Mouse (Mus musculus): ENCODE data around the gene Pde2a. TPM values are rescaled to one million over a fixed set of nuclear protein-coding genes. Genes with fewer than 3 reads are reported as not detected.

Gene Pde2a
- polyA plus RNA-seq, 1 experiment from 2014 or later = 8.9 TPM

DNA sequence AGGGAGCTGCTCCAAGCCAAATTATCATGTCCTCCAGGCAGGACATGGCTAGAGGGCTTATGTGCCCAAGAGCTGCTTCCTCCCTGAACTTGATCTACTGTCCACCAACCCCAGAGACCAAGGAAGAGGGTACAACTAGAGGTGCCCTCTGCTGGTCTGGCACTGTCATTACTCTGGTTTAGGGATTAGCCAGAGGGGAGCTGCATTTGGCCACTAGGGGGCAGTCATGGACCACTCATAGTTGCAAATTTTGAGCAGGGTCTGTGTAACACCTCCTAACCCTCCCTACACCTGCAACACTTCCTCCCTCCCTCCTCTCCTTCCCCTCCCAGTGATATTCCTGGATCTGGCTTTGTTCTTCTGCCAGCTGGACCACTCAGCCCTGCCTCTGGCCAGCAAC lies 8.7 kb upstream of the Pde2a start:
- Histone ChIP-seq H3K36me3 (ENCODE audit: control insufficient read depth, insufficient read depth, low read length) (peaks cover 40% of the 10 kb centered on the region), H3K9me3 (ENCODE audit: control insufficient read depth, low read depth, low read length) (no peaks in the 10 kb centered on the region), H3K4me1 (ENCODE audit: control insufficient read depth, insufficient read depth, low read length) (peaks cover 20% of the 10 kb centered on the region; the same call in 1 of the 2 replicates), H3K4me3 (ENCODE audit: low read depth, low read length) (no peak overlapping the region), H3K4me2 (replicated peaks; ENCODE audit: low read depth, low read length) (no peak overlapping the region), H3K9ac (replicated peaks; ENCODE audit: low read depth, low read length) (no peak overlapping the region), H3K27ac (ENCODE audit: low read length) (no peak overlapping the region), H3K27me3 (ENCODE audit: control insufficient read depth, insufficient read depth, low read length) (no peaks in the 10 kb centered on the region)
- ATAC-seq (ENCODE audit: insufficient number of reproducible peaks, insufficient read depth, low FRiP score, low read depth) = peak; percentile 24

DNA sequence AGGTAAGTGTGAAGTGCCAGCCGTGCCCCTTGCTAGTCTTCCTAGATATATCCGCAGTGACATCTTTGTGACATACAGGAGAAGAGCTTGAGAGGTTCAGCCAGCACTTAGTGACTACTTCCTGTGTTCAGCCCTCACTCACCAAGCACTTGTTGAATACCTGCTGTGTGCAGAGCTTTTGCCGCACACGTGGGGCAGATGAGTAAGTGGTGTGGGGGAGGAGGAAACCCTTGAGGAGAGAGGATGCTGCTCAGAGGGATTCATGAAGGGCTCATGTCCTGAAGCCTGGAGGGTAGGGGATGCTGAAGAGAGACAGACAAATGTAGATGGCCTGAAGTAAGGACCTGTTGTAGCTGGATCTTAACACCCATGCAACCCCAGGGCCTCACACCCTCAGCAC lies 7.3 kb upstream of the Pde2a start:
- Histone ChIP-seq H3K9me3 (ENCODE audit: control insufficient read depth, low read depth, low read length) (no peaks in the 10 kb centered on the region), H3K9ac (replicated peaks; ENCODE audit: low read depth, low read length) (no peak overlapping the region), H3K27me3 (ENCODE audit: control insufficient read depth, insufficient read depth, low read length) (no peaks in the 10 kb centered on the region), H3K36me3 (ENCODE audit: control insufficient read depth, insufficient read depth, low read length) (peaks cover 26% of the 10 kb centered on the region), H3K4me3 (ENCODE audit: low read depth, low read length) (no peak overlapping the region), H3K27ac (ENCODE audit: low read length) (peak overlapping the region; percentile 2; the same call in 1 of the 2 replicates), H3K4me1 (ENCODE audit: control insufficient read depth, insufficient read depth, low read length) (peaks cover 20% of the 10 kb centered on the region; the same call in 1 of the 2 replicates), H3K4me2 (replicated peaks; ENCODE audit: low read depth, low read length) (no peak overlapping the region)
- WGBS = 35% methylated on average over 4 of the region's 4 CpGs
- ATAC-seq (ENCODE audit: insufficient number of reproducible peaks, insufficient read depth, low FRiP score, low read depth) = no peak

- Histone ChIP-seq H3K27ac (ENCODE audit: low read length) (peak overlapping the region; percentile 2; the same call in 1 of the 2 replicates), H3K4me3 (ENCODE audit: low read depth, low read length) (no peak overlapping the region), H3K4me2 (replicated peaks; ENCODE audit: low read depth, low read length) (no peak overlapping the region), H3K9ac (replicated peaks; ENCODE audit: low read depth, low read length) (no peak overlapping the region), H3K27me3 (ENCODE audit: control insufficient read depth, insufficient read depth, low read length) (no peaks in the 10 kb centered on the region), H3K9me3 (ENCODE audit: control insufficient read depth, low read depth, low read length) (no peaks in the 10 kb centered on the region), H3K4me1 (ENCODE audit: control insufficient read depth, insufficient read depth, low read length) (peaks cover 20% of the 10 kb centered on the region; the same call in 1 of the 2 replicates), H3K36me3 (ENCODE audit: control insufficient read depth, insufficient read depth, low read length) (peaks cover 23% of the 10 kb centered on the region)
- peak; percentile 60 for ATAC-seq (ENCODE audit: insufficient number of reproducible peaks, insufficient read depth, low FRiP score, low read depth)
- 29% methylated on average over 7 of the region's 7 CpGs for WGBS
These were observed 6.6 kb upstream of the Pde2a start for GRCm38 (mm10) chr7:101414661-101415511.

DNA sequence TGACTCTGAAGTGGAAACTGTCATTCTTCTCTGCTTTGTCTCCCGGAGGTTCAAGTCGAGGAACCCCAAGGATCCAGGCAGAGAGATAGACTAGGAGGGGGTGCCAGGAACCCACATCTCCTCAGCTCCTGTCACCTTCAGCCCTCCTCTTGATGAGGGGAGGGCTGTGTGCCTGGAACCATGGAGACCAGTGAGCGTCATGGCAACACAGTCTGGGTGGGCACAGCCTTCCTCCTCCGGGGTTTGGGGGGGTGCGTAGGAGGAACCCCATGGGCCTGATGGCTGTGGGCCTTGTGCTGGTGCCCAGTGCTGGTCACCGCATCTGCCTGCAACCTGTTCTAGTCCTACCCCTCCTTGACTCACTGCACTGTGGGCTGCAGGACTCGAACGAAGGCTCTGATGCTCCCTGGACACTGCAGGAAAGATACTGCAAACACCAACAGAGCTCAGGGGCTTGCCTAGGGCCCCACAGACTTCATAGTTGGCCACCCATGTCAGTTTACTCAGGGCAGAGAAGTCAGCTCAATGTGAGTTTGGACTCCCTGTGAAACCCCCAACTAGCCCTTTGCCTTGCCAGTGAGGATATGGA lies 5.9 kb upstream of the Pde2a start:
- no peaks in the 10 kb centered on the region for H3K27me3 ChIP-seq (ENCODE audit: control insufficient read depth, insufficient read depth, low read length)
- no peak; the same call in 1 of the 2 replicates for ATAC-seq (ENCODE audit: insufficient number of reproducible peaks, insufficient read depth, low FRiP score, low read depth)
- H3K27ac ChIP-seq (ENCODE audit: low read length) = 0 out of 2 replicates have a peak overlapping the region, but pooled peaks have one; percentile 0
- H3K4me3 ChIP-seq (ENCODE audit: low read depth, low read length) = no peak overlapping the region
- H3K9me3 ChIP-seq (ENCODE audit: control insufficient read depth, low read depth, low read length) = no peaks in the 10 kb centered on the region
- H3K4me2 ChIP-seq (replicated peaks; ENCODE audit: low read depth, low read length) = no peak overlapping the region
- no peak overlapping the region for H3K9ac ChIP-seq (replicated peaks; ENCODE audit: low read depth, low read length)
- peaks cover 20% of the 10 kb centered on the region; the same call in 1 of the 2 replicates for H3K4me1 ChIP-seq (ENCODE audit: control insufficient read depth, insufficient read depth, low read length)
- peaks cover 23% of the 10 kb centered on the region for H3K36me3 ChIP-seq (ENCODE audit: control insufficient read depth, insufficient read depth, low read length)
- 33% methylated on average over 8 of the region's 8 CpGs for WGBS

DNA sequence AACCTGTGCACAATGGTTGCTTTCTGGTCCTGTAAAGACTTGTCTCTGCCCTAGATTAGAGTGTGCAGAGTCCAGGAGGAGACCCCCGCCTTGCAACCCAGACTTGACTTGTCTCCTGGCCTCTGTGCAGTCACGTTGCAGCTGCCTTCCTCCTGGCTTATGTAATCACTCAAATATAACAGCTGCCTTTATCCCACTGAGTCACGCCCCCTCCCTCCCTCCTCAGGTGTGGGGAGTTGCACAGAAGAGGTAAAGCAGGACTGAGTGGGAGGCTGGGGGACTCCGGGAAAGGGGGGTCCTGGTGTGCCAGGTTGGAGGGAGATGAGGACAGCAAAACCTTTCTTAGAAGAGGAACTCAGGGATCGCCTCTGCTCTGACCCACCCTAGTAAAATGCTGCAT lies 5.1 kb upstream of the Pde2a start:
- Histone ChIP-seq H3K9me3 (ENCODE audit: control insufficient read depth, low read depth, low read length) (no peaks in the 10 kb centered on the region), H3K27ac (ENCODE audit: low read length) (no peak overlapping the region), H3K4me1 (ENCODE audit: control insufficient read depth, insufficient read depth, low read length) (peaks cover 20% of the 10 kb centered on the region; the same call in 1 of the 2 replicates), H3K4me3 (ENCODE audit: low read depth, low read length) (no peak overlapping the region), H3K4me2 (replicated peaks; ENCODE audit: low read depth, low read length) (no peak overlapping the region), H3K27me3 (ENCODE audit: control insufficient read depth, insufficient read depth, low read length) (no peaks in the 10 kb centered on the region), H3K9ac (replicated peaks; ENCODE audit: low read depth, low read length) (no peak overlapping the region), H3K36me3 (ENCODE audit: control insufficient read depth, insufficient read depth, low read length) (peaks cover 17% of the 10 kb centered on the region)
- WGBS = 37% methylated on average over 5 of the region's 5 CpGs
- 0 out of 2 replicates have a peak, but pooled peaks have one; percentile 12 for ATAC-seq (ENCODE audit: insufficient number of reproducible peaks, insufficient read depth, low FRiP score, low read depth)

GRCm38 (mm10) chr7:101419013-101419770 lies 2.3 kb upstream of the Pde2a start:
- H3K9me3 ChIP-seq (ENCODE audit: control insufficient read depth, low read depth, low read length) = no peaks in the 10 kb centered on the region
- H3K4me2 ChIP-seq (replicated peaks; ENCODE audit: low read depth, low read length) = no peak overlapping the region
- no peaks in the 10 kb centered on the region for H3K36me3 ChIP-seq (ENCODE audit: control insufficient read depth, insufficient read depth, low read length)
- H3K27me3 ChIP-seq (ENCODE audit: control insufficient read depth, insufficient read depth, low read length) = no peaks in the 10 kb centered on the region
- H3K4me3 ChIP-seq (ENCODE audit: low read depth, low read length) = no peak overlapping the region
- 4% methylated on average over 27 of the region's 27 CpGs for WGBS
- H3K4me1 ChIP-seq (ENCODE audit: control insufficient read depth, insufficient read depth, low read length) = peaks cover 18% of the 10 kb centered on the region; the same call in 1 of the 2 replicates
- no peak overlapping the region for H3K9ac ChIP-seq (replicated peaks; ENCODE audit: low read depth, low read length)
- no peak overlapping the region for H3K27ac ChIP-seq (ENCODE audit: low read length)
- no peak for ATAC-seq (ENCODE audit: insufficient number of reproducible peaks, insufficient read depth, low FRiP score, low read depth)

DNA sequence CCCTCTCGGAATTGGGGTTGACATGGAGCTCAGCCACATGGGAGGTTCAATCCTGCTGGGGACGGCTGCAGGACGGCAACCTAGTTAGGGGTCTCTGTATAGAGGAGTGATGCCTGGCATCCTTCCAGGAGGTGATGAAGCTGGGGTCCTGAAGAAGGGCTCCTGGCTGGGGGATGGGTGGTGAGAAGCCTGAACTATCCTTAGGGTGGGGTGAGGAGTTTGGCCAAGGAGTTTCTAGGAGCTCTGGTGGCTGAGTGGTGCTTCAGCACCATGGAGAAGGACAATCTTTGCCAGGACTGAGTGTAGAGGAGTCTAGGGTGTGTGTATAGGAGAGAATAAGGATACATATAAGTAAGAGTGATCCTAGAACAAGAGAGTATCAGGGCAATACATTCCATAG lies 578 bp downstream of the Pde2a start:
- Histone ChIP-seq H3K36me3 (ENCODE audit: control insufficient read depth, insufficient read depth, low read length) (no peaks in the 10 kb centered on the region), H3K4me1 (ENCODE audit: control insufficient read depth, insufficient read depth, low read length) (no peaks in the 10 kb centered on the region), H3K9me3 (ENCODE audit: control insufficient read depth, low read depth, low read length) (no peaks in the 10 kb centered on the region), H3K9ac (replicated peaks; ENCODE audit: low read depth, low read length) (no peak overlapping the region), H3K27me3 (ENCODE audit: control insufficient read depth, insufficient read depth, low read length) (no peaks in the 10 kb centered on the region), H3K4me3 (ENCODE audit: low read depth, low read length) (no peak overlapping the region), H3K4me2 (replicated peaks; ENCODE audit: low read depth, low read length) (no peak overlapping the region), H3K27ac (ENCODE audit: low read length) (no peak overlapping the region)
- no peak for ATAC-seq (ENCODE audit: insufficient number of reproducible peaks, insufficient read depth, low FRiP score, low read depth)
- 27% methylated on average over 3 of the region's 3 CpGs for WGBS

DNA sequence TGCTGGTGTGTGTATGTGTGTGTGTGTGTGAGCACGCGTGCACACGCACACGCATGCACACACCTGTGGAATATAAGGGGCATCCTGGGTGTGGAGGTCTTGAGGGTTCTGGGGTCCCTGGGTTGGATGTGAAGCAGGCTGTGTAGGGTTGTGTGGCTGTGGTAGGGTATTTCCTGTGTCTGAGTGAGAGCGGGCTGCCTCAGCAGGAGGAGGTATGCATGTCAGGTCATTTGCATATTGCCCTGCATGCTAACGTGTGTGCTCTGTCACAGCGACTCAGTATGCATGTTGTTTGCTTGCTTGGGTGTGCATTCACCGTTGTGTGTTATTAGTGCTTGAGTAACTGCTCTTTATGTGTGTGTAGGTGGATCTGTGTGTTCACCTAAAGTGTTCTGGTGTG lies 1.2 kb downstream of the Pde2a start:
- H3K4me2 ChIP-seq (replicated peaks; ENCODE audit: low read depth, low read length) = no peak overlapping the region
- H3K4me3 ChIP-seq (ENCODE audit: low read depth, low read length) = no peak overlapping the region
- H3K27me3 ChIP-seq (ENCODE audit: control insufficient read depth, insufficient read depth, low read length) = no peaks in the 10 kb centered on the region
- no peaks in the 10 kb centered on the region for H3K36me3 ChIP-seq (ENCODE audit: control insufficient read depth, insufficient read depth, low read length)
- 79% methylated on average over 8 of the region's 8 CpGs for WGBS
- no peak overlapping the region for H3K9ac ChIP-seq (replicated peaks; ENCODE audit: low read depth, low read length)
- no peak overlapping the region for H3K27ac ChIP-seq (ENCODE audit: low read length)
- H3K4me1 ChIP-seq (ENCODE audit: control insufficient read depth, insufficient read depth, low read length) = no peaks in the 10 kb centered on the region
- ATAC-seq (ENCODE audit: insufficient number of reproducible peaks, insufficient read depth, low FRiP score, low read depth) = no peak
- H3K9me3 ChIP-seq (ENCODE audit: control insufficient read depth, low read depth, low read length) = no peaks in the 10 kb centered on the region

Data from stomach, embryonic 14.5 days (tissue).